Mouse (Mus musculus) lung, adult 18-20 months (tissue): ENCODE results near the gene Serpine2.

Experiments used
- DNase-seq, 2 experiments: peaks; one replicate each; pipeline ENCODE4 v3.0.0; 2022; ENCODE audit warnings: mixed read lengths in 2 of 2

Gene Serpine2

DNA sequence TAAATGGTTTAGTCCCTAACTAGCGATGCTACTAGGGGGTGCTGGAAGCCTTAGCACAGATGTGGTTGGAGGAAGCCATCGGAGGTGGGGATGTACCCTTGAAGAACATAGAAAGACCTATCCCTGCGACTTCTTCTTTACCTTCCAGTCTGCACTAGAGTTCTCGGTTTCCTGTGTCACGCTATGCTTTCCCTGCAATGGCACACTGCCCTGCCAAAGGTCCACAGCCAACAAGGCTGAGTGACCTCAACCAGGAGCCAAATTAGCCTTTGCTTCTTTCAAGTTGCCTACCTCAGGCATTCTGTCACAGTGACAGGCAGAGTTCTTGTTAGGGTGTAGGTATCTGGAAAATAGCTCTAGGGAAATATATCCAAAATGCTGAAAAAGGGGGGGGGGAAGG is 104.6 kb downstream of the Serpine2 start:
- DNase-seq: no peak

DNA sequence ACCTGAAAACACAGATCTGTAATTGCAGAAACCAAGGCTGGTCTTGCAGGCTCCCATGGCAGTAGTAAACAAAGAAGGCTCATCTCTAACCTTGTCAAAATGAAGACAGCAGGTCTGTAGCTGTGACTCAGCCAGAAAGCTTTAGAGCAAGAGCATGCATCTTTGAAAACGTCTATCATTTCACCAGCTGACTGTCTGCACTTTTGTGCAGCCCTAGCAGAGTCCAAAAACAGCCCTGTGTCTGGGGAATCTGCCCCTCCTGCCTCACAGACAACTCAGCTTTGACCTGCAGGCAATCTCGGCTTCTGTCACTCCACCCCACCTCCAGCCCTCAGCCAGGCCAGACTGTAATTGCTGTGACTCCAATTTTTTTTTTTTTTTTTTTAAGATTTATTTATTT is 105.6 kb downstream of the Serpine2 start:
- DNase-seq: no peak

DNA sequence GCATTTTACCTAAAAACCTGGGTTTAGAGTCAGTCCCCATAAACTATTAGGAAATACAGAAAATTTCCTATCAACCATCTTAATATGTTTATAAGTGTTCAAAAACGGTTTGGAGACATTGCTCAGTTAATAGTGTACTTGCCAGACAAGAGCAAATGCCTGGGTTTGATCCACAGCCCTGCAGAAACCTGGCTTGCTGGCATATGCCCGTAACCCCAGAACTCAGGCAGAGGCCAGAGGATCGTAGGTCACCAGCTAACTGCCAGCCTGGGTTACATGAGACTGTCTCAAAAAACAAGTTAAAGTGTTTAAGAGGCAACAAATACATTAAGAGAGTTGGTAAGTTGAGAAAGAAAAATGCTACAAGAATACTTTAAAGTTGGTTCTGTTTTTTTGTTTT is 106.0 kb downstream of the Serpine2 start:
- no peak for DNase-seq

DNA sequence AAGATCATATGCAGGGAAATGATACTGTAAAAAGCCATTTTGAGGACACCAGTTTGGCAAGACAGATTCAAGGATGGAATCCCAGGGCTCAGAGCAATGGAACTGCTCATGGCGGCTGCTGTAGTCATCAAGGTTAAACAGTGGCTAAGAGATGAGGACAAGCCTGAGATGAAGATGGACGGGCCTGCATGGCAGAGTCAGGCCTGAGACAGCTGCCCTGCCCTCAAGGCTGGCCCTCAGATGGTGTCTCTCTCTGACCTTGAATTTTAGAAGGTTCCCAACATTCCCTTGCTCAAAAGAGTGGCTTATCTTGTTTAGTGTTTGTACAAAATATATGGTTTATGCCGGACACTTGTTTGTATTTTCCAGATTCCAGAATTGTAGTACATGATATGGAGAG is 107.5 kb downstream of the Serpine2 start:
- no peak for DNase-seq

DNA sequence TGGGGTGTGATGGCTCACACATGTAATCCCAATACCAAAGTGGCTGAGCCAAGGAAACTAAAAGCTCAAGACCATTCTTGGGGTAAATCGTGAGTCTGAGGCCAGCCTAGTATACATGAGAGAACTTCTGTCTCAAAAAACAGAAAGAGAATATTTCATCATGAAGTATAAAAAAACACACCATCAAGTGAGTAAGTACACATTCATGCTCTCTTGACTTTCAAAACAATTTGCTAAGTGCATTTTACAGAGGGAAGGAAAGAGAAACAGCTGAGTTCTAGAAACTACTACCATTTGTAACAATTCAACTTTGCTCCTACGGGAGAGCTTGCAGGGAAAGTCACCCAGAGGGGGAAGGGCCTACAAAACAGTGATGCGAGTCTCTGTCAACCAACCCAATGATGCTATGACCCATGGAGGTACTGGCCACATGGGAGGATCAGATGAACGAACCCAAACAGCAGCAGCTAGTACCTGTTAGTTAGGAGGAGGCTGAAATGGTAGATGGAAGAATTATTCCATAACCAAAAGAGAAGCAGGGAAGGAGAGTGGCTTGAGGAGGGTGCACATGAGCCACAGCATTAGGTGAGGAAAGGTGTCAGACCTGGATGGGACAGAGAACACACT is 108.2 kb downstream of the Serpine2 start:
- no peak for DNase-seq

DNA sequence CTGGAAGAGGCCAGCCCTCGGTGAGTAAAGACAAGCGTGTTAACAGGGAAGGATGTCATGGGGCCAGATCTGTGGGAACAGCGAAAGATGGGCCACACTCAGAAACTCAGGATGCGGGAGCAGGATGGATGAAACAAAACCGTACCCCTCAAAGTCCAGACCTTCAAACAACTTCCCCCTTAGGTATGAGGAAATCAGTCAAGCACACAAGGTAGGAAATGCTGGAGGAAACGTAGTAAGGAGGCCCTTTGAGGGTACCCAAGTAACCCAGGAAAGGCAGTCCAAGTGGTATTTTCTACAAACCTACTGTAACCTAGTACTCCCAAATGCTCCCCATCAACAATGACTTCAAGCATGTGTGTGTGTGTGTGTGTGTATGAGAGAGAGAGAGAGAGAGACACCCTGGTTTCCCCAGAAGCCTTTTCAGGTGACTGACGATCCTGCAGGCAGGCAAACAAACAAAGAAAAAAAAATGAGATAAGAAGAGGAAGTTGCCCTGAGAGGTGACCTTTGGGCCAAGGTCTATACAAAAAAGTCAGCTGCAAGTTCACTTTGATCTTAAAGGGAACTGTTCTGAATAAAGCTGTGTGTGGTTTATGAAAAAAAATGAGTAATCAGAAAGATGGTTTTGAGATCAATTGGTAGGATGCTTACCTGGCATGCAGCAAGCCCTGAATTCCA is 108.8 kb downstream of the Serpine2 start:
- DNase-seq: no peak

DNA sequence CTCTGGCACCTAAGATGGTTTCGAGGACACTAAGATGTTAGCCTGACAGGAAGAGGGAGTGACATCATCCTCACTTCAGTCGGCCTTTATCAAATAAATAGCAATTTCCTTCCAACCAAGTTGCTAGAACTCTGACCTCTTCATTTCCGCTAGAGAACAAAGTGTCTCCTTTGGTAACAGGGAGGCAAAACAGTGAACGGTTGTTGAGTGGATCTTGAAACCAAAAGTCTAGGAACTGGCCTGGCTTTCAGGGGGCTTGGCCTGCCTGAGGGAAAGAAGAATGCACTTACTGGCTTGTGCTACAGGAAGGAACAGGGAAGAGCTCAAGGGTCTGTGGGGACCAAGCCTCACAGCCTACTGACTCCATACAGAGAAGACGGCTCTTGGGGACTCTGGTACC is 109.8 kb downstream of the Serpine2 start:
- DNase-seq: peak in 1 of 2 experiments; percentile 53

DNA sequence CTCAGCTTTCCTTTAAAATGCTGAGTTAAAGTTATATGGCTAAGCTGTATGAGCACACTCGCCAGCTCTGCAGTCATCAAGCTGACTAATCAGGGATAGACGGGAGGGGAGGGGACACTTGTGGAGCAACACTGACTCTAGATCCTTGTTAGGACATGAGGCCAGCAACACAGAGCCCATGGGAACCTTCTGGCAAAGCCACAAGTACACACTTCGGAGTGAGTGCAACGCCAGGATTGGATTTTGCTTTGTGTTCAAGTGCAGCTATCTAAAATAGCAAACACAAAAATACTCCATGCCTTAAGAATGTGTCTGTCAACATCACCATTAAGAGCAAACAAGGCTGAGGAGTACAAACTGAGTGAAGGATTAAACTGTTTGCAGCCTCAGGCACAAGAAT is 114.9 kb downstream of the Serpine2 start:
- DNase-seq: peak; percentile 85 to 88
